Mouse (Mus musculus): ENCODE measurements around the gene BC024978. TPM values are rescaled to one million over a fixed set of nuclear protein-coding genes. Genes with fewer than 3 reads are reported as not detected.

BC024978 gene
- total RNA-seq (2015; ENCODE audit: low replicate concordance) (0.63 and 2.3 TPM in 2 replicates), total RNA-seq (2017; ENCODE audit: low replicate concordance) (0.34 and 0.84 TPM in 2 replicates)

GRCm38 (mm10) chr7:27195681-27196611 is at the start of gene BC024978, which contains the start of gene Snrpa:
Gene BC024978 (plus strand): TSS chr7:27195781.
Gene Snrpa (minus strand): TSS chr7:27196271.
- ATAC-seq (replicated peaks; ENCODE audit: low FRiP score, poor library complexity, severe bottlenecking), result peak; percentile 96

DNA sequence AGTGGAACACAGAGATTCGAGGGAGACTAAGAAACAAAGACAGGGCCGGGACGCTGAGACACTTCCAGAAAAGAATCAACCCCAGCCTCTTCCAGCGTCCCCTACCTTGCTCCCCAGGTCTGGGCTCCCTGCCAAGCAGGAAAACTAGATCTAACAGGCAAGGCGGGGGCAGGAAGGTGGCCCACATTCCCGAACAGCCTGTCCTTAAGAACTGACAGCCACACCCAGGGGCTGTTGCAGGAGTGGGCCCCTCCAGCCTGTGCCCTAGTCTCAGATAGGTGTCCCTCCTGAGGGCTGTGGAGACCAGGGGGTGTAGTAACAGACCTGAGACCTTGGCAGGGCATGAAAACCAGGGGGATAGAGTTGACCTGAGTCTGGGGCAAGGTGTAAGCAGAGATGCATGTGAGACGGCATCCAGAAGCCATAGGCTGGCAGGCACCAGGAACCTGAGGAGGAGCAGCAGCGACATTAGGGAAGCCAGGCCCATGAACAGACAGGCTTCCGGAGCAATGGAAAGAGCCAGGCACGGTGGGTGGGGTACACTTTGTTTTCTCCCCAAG is 42.3 kb upstream of the BC024978 start, which contains the start of gene Cyp2t4:
Gene Cyp2t4, plus strand, starts transcription at position 510 of the 560 bp plus-strand sequence.
- no peak for ATAC-seq (replicated peaks; ENCODE audit: low FRiP score, poor library complexity, severe bottlenecking)

GRCm38 (mm10) chr7:27156005-27156404 is 39.6 kb upstream of the BC024978 start:
- ATAC-seq (replicated peaks; ENCODE audit: low FRiP score, poor library complexity, severe bottlenecking), result no peak

GRCm38 (mm10) chr7:27158171-27158570 is 37.4 kb upstream of the BC024978 start:
- no peak for ATAC-seq (replicated peaks; ENCODE audit: low FRiP score, poor library complexity, severe bottlenecking)

GRCm38 (mm10) chr7:27159256-27159655 is 36.3 kb upstream of the BC024978 start:
- no peak for ATAC-seq (replicated peaks; ENCODE audit: low FRiP score, poor library complexity, severe bottlenecking)

DNA sequence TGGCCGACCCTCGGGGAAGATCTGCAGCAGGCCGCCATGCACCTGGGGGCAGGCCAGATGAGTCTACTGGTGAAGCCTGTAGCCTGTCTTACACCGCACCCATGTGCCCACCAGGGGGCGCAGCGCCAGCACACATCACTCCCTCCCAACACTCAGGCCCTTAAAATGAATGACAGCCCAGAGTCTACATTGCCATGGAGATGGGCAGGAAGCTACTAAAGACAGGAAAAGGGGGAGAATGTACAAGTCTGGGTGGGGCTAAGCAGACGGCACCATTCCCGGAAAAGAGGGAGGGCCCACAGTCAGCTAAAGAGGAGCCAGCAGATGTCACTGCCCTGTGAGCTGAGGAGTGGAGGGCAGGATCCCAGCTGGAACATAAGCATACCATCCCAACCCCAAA is 35.7 kb upstream of the BC024978 start:
- peak; percentile 83 for ATAC-seq (replicated peaks; ENCODE audit: low FRiP score, poor library complexity, severe bottlenecking)

DNA sequence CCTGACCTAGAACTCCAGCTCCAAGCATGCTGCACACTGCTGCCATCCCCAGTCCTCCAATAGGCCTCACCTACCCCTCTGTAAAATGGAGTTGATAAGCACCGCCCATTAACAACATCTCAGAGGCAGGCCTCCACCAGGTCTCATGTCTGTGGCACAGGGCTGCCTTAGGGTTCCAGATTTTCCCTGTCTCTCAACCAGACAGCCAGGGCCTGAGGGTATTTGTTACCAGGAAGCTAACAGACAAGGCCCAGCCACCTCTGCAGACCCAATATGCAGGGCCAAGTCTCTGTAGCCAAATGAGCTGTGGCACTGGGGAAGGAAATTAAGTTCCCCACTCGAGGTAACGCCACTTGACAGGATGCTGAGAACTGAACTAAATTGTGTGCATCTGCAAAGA is 34.7 kb upstream of the BC024978 start:
- ATAC-seq (replicated peaks; ENCODE audit: low FRiP score, poor library complexity, severe bottlenecking), result no peak

GRCm38 (mm10) chr7:27161744-27162143 is 33.8 kb upstream of the BC024978 start:
- no peak for ATAC-seq (replicated peaks; ENCODE audit: low FRiP score, poor library complexity, severe bottlenecking)

DNA sequence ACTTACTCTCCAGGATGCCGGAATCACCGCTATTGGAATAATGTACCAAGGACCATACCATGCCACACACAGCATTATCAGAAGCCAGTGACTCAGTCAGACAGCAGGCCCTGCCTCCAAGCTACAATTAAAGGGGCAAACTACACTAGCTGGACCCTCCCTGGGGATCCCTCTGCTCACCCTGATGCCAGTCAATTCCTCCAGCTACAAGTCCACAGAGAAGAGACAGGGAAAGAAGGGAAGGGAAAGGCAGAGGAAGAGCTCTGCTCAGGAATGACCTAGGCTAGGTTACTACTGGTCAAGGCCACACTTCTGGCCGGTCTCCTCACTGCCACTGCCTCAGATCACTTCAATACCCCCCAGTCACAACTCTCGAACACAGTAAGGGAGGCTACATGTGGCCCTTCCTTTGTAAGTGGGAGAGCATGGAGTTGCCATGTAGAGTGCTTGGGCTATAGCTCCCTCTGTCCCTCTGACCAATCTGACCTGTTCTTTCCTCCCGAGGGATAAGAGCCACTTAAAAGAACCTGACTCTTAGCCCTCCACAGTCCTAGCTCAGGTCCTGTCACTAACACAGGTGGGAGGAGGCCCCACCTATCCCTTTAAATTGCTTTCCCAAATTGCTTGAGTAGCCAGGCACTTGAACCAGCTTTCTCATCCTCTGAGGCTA is 32.7 kb upstream of the BC024978 start:
- no peak for ATAC-seq (replicated peaks; ENCODE audit: low FRiP score, poor library complexity, severe bottlenecking)

DNA sequence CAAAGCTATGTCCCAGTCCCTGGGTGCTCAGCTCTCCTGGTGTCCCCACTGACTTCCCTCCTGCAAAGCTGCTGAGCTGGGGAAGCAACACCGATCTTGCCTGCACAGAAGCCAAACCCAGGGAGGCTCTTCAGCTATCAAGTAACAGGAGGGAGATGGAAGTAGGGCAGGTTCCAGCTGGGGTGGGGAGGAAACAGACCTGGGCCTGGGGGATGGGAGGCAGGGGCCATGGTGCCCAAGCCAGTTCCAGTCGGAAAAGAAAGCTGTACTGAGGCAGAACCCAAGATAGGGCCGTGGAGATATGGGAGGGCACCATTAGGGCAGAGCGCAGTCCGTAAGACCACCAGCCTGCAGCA is 32.2 kb upstream of the BC024978 start:
- ATAC-seq (replicated peaks; ENCODE audit: low FRiP score, poor library complexity, severe bottlenecking), result no peak

- ATAC-seq (replicated peaks; ENCODE audit: low FRiP score, poor library complexity, severe bottlenecking), result no peak
Measured at GRCm38 (mm10) chr7:27164112-27164947, 31.3 kb upstream of the BC024978 start.

DNA sequence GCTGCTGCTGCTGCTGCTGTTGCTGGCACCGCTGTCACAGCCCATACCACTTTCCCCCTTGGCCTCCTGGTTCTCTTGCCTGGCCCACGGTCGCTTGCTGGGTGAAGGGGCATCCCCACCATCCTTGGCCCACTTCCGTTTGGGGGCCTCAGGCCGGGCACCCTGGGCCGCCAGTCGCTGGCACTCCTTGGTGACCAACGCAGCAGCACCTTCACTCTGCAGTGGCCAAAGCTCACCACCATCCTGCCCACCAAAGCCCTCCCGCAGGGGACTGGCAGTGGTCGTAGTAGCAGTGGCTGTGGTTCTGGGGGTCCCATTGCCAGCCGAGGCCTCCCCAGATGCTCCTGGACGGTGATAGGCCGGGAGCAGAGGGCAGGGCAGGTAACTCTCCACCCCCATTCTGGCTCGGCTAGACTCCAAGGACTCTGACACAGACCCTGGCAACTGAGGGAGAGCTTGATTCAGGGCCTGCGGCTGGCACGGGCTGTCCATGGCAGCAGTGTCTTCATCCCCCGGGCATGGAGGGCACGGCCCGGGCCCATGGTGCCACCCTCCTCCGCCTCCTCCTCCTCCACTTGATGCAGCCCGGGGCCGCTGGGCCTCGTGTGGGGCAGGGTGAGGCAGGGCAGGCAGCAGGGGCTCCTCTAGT is 30.4 kb upstream of the BC024978 start:
- ATAC-seq (replicated peaks; ENCODE audit: low FRiP score, poor library complexity, severe bottlenecking), result no peak

DNA sequence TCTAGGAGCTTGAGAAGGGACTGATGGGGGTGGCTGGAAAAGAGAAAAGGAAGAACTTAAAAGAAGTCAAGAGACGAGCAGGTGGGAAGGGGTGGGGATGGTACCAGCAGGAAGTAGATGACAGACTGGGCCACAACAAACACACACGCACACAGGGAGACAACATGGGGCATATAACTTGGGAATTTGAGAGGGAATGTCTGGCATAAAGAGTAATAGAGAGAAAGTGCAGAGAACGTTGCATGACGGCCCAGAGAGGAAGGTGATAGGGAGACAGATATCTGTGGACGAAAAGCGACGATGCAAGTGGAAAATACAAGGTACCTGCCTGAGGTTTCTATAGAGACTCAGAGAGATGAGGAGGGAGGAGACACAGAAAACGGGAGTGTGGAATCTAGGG is 29.9 kb upstream of the BC024978 start:
- no peak for ATAC-seq (replicated peaks; ENCODE audit: low FRiP score, poor library complexity, severe bottlenecking)

DNA sequence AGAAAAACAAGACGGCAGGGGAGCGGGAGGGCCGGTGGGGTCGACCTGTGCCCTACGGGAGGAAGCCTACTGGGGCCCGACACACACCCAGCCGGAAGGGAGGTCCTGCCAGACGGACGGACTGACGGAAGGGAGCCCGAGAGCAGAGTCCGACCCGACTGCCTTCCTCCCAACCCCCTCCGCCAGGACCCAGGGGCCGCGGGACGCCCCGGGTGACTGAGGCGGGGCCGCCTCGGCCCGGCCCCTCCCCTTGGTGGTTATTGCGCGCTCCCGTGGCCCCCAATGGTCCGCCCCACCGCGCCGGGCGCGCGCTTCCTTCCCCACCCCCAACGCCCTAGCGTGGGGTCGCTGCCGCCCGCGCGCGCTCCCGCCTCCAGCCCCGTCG is 29.4 kb upstream of the BC024978 start:
- peak; percentile 39 for ATAC-seq (replicated peaks; ENCODE audit: low FRiP score, poor library complexity, severe bottlenecking)

- peak; percentile 78 for ATAC-seq (replicated peaks; ENCODE audit: low FRiP score, poor library complexity, severe bottlenecking)
Measured at GRCm38 (mm10) chr7:27166614-27167474, 28.7 kb upstream of the BC024978 start, which contains the start of gene Egln2. Gene Egln2 (minus strand): TSS chr7:27166802.

- ATAC-seq (replicated peaks; ENCODE audit: low FRiP score, poor library complexity, severe bottlenecking), result no peak
Measured at GRCm38 (mm10) chr7:27167475-27168094, 28.0 kb upstream of the BC024978 start.

GRCm38 (mm10) chr7:27168371-27168770 is 27.2 kb upstream of the BC024978 start:
- no peak for ATAC-seq (replicated peaks; ENCODE audit: low FRiP score, poor library complexity, severe bottlenecking)

GRCm38 (mm10) chr7:27170981-27171380 is 24.6 kb upstream of the BC024978 start:
- no peak for ATAC-seq (replicated peaks; ENCODE audit: low FRiP score, poor library complexity, severe bottlenecking)

All from erythroblast, adult 5-6 weeks (primary cell).